Mouse (Mus musculus) heart, postnatal 0 days (tissue): ENCODE data around the gene Cfap57.

Experiments used
- CTCF ChIP-seq: IDR thresholded peaks from 2 replicates; pipeline ENCODE4 v1.5.1; 2016; ENCODE audit warnings: antibody characterized with exemption, control low read depth, low read depth
- EP300 ChIP-seq: IDR thresholded peaks from 2 replicates; pipeline ENCODE4 v1.6.1; 2016; ENCODE audit warnings: antibody characterized with exemption, low read depth

DNA sequence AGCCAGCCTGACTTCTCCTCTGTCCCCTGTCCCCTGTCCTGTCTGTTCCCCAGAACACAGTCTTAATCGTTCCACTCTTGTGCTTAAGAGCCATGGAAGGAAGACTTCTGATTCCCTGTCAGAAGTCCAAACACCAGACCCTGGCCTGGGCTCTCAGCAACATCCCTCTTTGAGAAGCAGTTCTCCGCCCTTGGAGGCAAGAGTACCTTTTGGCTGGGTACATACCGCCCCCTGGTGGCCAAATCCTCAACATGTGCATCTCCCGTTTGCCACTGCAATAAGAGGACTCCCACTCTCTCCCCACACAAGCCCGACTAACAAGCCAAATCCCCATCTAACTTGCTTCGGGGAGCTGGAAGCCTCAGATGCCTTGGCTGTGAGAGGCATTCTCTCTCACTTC lies 44.5 kb downstream of the Cfap57 start:
- TF ChIP-seq CTCF (peak; percentile 88), EP300 (no peak)
